Mouse (Mus musculus) forebrain, postnatal 0 days (tissue): Measurements from ENCODE around the gene Sorbs1. TPM values are rescaled to one million over a fixed set of nuclear protein-coding genes. Genes with fewer than 3 reads are reported as not detected.

Experiments
- ATAC-seq: fragments of 200-750 bp; cut with Nextera tagmentation; 2 replicates; pipeline ENCODE4 v1.8.0; 2017; ENCODE audit warnings: mild to moderate bottlenecking, moderate library complexity
- DNase-seq: peaks from one replicate; pipeline ENCODE4 v3.0.0-alpha.2; 2015
- H3K27ac ChIP-seq: fragments of 300-500 bp; sonication (generic); 2 replicates; pipeline ENCODE4 v1.5.1; 2014; ENCODE audit warnings: low read depth, mild to moderate bottlenecking, antibody characterized with exemption, low read length, moderate library complexity, mixed read lengths
- H3K27me3 ChIP-seq: fragments of 300-500 bp; sonication (generic); 2 replicates; pipeline ENCODE4 v1.6.1; 2014; ENCODE audit warnings: mild to moderate bottlenecking, low read length, mixed read lengths; ENCODE audit not compliant: insufficient read depth
- H3K36me3 ChIP-seq: fragments of 300-500 bp; sonication (generic); 2 replicates; pipeline ENCODE4 v1.6.1; 2014; ENCODE audit warnings: mild to moderate bottlenecking, moderate library complexity; ENCODE audit not compliant: insufficient read depth
- H3K4me1 ChIP-seq: fragments of 300-500 bp; sonication (generic); 2 replicates; pipeline ENCODE4 v1.6.1; 2014; ENCODE audit warnings: antibody characterized with exemption; ENCODE audit not compliant: insufficient read depth
- H3K4me2 ChIP-seq: fragments of 300-500 bp; sonication (generic); 2 replicates; pipeline ENCODE4 v1.6.1; 2014; ENCODE audit warnings: low read depth, mild to moderate bottlenecking, moderate library complexity
- H3K4me3 ChIP-seq: fragments of 300-500 bp; sonication (generic); 2 replicates; pipeline ENCODE4 v1.5.1; 2014; ENCODE audit warnings: low read depth, low read length, mixed read lengths
- H3K9ac ChIP-seq: fragments of 300-500 bp; sonication (generic); 2 replicates; pipeline ENCODE4 v1.6.1; 2014; ENCODE audit warnings: mild to moderate bottlenecking
- H3K9me3 ChIP-seq: fragments of 300-500 bp; sonication (generic); 2 replicates; pipeline ENCODE4 v1.6.1; 2016; ENCODE audit warnings: low read length
- CTCF ChIP-seq: sonication (generic); IDR thresholded peaks from 2 replicates; pipeline ENCODE4 v1.5.1; 2016; ENCODE audit warnings: antibody characterized with exemption, control low read depth, low read depth
- WGBS: fragments of 180-500 bp; shearing (Covaris S2); extraction: QIAGEN DNeasy Blood & Tissue Kit; methylation state at CpG from one replicate; pipeline ENCODE4 v1.1.7; 2014; 5-methylcytosine and 5-hydroxymethylcytosine counted together
- polyA plus RNA-seq: library from polyadenylated mRNA; unstranded; fragments of >200 nt; fragmentation: Nextera tagmentation; extraction: Ambion mirVana; gene quantifications from 2 replicates; pipeline ENCODE4 v1.2.1, GENCODE M21; 2015
- total RNA-seq: library from RNA; depleted of rRNA; stranded (reverse); fragments of >200 nt; gene quantifications from 2 replicates; pipeline ENCODE4 v1.2.3, GENCODE M21; 2014

Gene Sorbs1
- total and polyA plus RNA-seq, 2 experiments from 2014 or later: 51.8 to 74.9 TPM

DNA sequence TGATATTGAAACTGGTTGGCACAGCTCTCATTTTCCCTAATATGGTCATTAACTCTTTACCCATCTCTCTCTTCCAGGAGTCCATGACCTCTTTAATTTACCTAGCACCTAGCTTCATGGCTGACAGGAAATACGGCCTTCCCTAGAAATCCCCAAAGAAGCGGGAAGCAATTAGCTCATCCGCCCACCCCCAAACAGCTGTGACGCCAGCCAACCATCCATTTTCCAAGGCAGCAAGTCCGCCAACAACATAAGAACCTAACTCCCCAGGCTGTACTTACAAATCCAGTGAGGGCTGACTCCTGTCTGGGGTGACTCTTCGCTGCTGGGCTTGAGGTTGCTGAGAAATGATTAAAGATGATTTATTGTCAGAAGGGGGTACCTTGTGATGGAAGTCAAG, 214.4 kb downstream of the Sorbs1 start:
- Histone ChIP-seq H3K27ac (no peak overlapping the region), H3K9me3 (no peaks in the 10 kb centered on the region), H3K36me3 (peaks cover 23% of the 10 kb centered on the region), H3K4me1 (0 out of 2 replicates have a peak, but pooled peaks cover 5% of the 10 kb centered on the region), H3K27me3 (no peaks in the 10 kb centered on the region), H3K4me3 (no peak overlapping the region), H3K4me2 (no peak overlapping the region), H3K9ac (no peak overlapping the region)
- 81% methylated on average over 6 of the region's 6 CpGs for WGBS
- ATAC-seq: no peak
- DNase-seq: no peak
- no peak for TF ChIP-seq CTCF

DNA sequence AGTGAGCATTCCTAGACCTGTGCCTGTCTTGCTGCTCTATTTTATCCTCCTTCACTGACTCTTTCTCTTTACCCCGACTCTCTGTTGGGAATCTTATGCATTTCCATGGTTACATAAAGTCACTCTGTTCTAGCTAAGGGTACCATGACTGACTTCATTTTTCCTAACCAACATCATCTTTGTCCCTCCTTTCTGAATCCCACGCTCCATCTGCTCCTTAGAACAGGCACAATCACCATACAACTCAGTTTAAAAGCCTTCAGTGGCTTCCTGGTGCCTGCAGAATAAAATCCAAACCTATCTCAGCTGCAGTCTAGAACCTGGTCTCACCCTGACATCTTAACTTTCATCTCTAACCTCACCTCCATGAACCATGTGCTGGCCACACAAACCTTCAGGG, 215.0 kb downstream of the Sorbs1 start:
- ATAC-seq (no peak), DNase-seq (no peak)
- TF ChIP-seq CTCF: no peak
- Histone ChIP-seq H3K4me3 (no peak overlapping the region), H3K36me3 (peaks cover 23% of the 10 kb centered on the region), H3K4me2 (no peak overlapping the region), H3K27ac (no peak overlapping the region), H3K9ac (no peak overlapping the region), H3K9me3 (no peaks in the 10 kb centered on the region), H3K4me1 (0 out of 2 replicates have a peak, but pooled peaks cover 5% of the 10 kb centered on the region), H3K27me3 (no peaks in the 10 kb centered on the region)
- 89% methylated on average over 2 of the region's 2 CpGs for WGBS

DNA sequence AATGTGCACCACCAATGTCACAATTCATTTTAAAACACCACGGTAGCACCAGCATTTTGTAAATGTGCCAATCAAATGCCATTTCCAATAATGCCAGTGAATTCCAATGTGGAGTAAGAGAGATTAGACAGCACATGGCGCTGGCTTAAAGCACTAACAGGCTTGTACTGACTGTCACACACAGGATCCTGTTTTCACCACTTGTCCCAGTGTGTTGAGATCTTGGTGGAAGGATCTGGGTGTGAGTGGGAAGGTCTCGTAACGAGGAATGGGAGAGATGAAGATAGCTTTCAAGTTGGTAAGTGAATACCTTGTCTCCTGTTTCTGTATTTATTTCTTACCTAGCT, 215.8 kb downstream of the Sorbs1 start:
- TF ChIP-seq CTCF: no peak
- no peak for ATAC-seq
- 60% methylated on average over 4 of the region's 4 CpGs for WGBS

DNA sequence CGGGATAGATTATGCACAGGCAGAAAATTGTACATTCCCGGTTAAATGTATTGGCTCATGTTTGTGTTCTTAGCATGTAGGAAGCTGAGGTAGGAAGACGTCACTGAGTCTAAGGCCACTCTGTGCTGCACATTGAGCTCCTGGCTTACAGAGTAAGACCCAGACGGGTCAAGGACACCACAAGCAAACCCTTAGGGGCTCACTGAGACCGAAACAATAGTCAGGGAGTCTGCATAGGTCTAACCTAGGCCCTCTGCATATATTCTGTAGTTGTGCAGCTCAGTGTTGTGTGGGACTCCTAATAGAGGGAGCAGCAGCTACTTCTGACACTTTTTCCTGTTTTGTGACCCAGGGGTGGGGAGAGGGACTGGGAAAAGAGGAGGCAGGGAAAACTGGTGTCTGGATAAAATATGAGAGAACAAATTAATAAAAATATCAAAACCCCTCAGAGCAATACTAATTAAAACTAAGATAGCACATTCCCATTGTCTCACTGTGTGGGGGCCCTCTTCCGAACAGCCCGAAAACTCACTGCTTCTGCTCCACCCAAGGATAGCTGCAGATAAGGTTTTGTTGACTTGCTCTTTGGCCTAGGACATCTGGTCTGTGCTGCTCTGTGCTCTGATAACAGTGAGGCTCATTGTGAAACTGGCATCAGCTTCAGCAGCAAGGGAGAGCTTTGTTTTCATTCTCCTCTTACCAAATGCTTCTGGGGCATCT, 216.3 kb downstream of the Sorbs1 start:
- DNase-seq: no peak
- no peak for TF ChIP-seq CTCF
- no peak overlapping the region for H3K4me2 ChIP-seq
- 0 out of 2 replicates have a peak, but pooled peaks cover 5% of the 10 kb centered on the region for H3K4me1 ChIP-seq
- H3K9ac ChIP-seq: no peak overlapping the region
- peaks cover 23% of the 10 kb centered on the region for H3K36me3 ChIP-seq
- 85% methylated on average over 7 of the region's 7 CpGs for WGBS
- no peak overlapping the region for H3K27ac ChIP-seq
- no peaks in the 10 kb centered on the region for H3K27me3 ChIP-seq
- no peak for ATAC-seq
- H3K4me3 ChIP-seq: no peak overlapping the region
- no peaks in the 10 kb centered on the region for H3K9me3 ChIP-seq

More for the DNA sequence above, 215.8 kb downstream of the Sorbs1 start:
- Histone ChIP-seq H3K36me3 (peaks cover 23% of the 10 kb centered on the region), H3K9me3 (no peaks in the 10 kb centered on the region), H3K27me3 (no peaks in the 10 kb centered on the region), H3K4me1 (0 out of 2 replicates have a peak, but pooled peaks cover 5% of the 10 kb centered on the region), H3K27ac (no peak overlapping the region), H3K4me3 (no peak overlapping the region), H3K9ac (no peak overlapping the region), H3K4me2 (no peak overlapping the region)
- no peak for DNase-seq

DNA sequence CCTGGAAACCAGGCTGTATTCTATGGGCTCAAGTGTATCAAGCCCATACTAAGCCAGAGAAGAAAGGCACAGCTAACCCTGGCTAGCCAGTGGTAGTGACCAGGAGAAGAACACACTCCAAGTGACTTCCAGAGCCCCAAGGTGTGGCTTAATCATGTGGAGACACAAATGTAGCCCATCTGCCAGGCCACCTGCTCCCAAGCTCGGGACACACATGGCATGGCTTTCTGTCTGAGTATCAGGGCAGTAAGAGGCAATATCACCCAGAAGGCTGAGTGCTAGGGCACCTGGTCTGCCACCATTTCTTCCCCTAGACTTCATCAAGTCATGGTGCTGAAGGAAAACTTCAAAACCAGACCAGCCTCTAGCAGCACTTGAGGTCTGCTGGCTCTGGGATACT, 219.3 kb downstream of the Sorbs1 start:
- DNase-seq (no peak), ATAC-seq (no peak)
- Histone ChIP-seq H3K27me3 (no peaks in the 10 kb centered on the region), H3K9me3 (no peaks in the 10 kb centered on the region), H3K36me3 (peaks cover 15% of the 10 kb centered on the region), H3K4me3 (no peak overlapping the region), H3K27ac (no peak overlapping the region), H3K9ac (no peak overlapping the region), H3K4me1 (no peaks in the 10 kb centered on the region), H3K4me2 (no peak overlapping the region)
- no peak for TF ChIP-seq CTCF
- WGBS: 79% methylated on average over 1 of the region's 1 CpGs

DNA sequence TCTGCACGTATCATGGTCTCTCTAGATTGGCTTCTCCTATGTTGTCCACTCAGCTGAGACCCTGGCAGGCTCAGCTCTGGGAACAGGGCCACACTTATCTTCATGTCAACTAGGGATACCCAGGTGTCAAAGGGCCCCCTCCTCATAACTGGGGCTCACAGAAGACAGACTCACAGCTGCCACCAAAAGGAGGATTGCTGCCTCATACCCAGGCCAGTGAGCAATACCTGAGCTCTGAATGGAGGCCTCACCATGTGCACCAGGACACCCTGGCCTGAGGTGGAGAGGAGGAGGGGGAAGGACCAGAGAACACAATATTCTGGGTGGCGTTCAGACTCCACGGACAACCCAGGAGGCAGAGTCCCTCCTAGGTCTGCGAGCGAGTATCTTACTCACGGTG, 219.8 kb downstream of the Sorbs1 start:
- H3K4me3 ChIP-seq: no peak overlapping the region
- no peaks in the 10 kb centered on the region for H3K9me3 ChIP-seq
- ATAC-seq (no peak), DNase-seq (no peak)
- no peak for TF ChIP-seq CTCF
- 92% methylated on average over 6 of the region's 6 CpGs for WGBS
- H3K9ac ChIP-seq: no peak overlapping the region
- no peak overlapping the region for H3K4me2 ChIP-seq
- H3K27me3 ChIP-seq: no peaks in the 10 kb centered on the region
- H3K27ac ChIP-seq: no peak overlapping the region
- H3K4me1 ChIP-seq: no peaks in the 10 kb centered on the region
- H3K36me3 ChIP-seq: peaks cover 13% of the 10 kb centered on the region

DNA sequence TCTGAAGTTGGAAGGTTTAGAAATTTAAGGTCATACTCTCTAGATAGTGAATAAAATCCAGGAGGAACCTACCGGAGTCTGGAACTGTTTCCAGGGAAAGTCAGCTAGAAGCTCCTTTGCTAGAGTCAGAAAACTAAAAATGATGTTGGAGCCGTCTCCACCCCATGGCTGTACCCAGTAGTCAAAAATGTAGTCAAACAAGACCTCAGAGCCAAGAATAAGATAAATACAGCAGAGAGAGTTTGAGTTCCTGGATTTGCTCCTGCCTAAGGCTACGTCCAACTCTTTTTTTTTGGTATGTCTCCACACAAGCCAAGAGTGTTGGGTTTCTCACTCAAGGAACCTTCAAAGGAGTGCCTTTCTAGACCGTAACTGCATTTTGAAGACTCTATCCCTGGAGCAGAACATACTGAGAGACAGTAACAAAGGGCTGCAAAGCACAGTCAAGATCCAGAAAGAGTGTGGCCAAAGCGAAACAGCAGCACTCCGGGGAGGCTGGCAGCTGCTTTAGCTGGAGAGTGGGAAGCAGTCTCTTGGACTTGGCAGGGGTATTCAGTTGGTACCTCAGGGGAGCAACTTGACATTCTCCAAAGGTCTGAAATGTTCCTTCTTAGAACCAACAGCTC, 223.4 kb downstream of the Sorbs1 start:
- ATAC-seq (no peak), DNase-seq (no peak)
- Histone ChIP-seq H3K9me3 (no peaks in the 10 kb centered on the region), H3K4me1 (no peaks in the 10 kb centered on the region), H3K27ac (no peak overlapping the region), H3K9ac (no peak overlapping the region), H3K36me3 (peaks cover 13% of the 10 kb centered on the region; the same call in 1 of the 2 replicates), H3K4me2 (no peak overlapping the region), H3K27me3 (no peaks in the 10 kb centered on the region), H3K4me3 (no peak overlapping the region)
- no peak for TF ChIP-seq CTCF
- WGBS: 82% methylated on average over 6 of the region's 6 CpGs
